Mouse (Mus musculus): ENCODE results near the gene Gm20916. TPM values are rescaled to one million over a fixed set of nuclear protein-coding genes. Genes with fewer than 3 reads are reported as not detected.
"Not testable (repeated sequence)": the region's sequence is repeated elsewhere in the genome, so short reads cannot be mapped to it uniquely, and the experiment has no call there.

Gm20916 gene
- not detected in 2 replicates for total RNA-seq (2015)
- not detected in 2 replicates for total RNA-seq (2017)

DNA sequence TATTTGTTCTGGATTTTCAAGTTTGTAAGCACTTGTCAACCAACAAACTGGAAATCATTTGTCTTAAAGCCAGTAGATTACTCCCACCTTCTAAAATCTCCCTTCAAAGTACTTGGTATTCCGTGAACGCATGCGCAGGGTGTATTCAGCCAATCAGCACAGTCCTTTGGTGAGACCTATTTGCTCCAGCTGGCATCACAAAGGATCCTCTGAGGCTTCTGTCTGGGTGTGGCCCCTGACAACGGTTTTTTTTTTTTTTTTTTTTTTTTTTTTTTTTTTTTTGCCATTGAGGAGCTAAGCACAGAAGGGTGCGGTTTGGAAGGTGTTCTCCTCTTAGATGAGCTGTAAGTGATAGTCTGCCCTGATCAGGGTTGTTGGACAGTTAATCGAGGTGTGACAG, at the start of gene Gm20916:
TSS of gene Gm20916 (plus strand) at position 301 of the 400 bp plus-strand sequence.
- ATAC-seq (ENCODE audit: poor library complexity, severe bottlenecking), result not testable (repeated sequence)

Other genes starting within 250 kb of the Gm20916 start
- gene Gm20917, start 168.4 kb upstream of the Gm20916 start, total RNA-seq (2015), result not detected in 2 replicates
- gene Gm20917, start 168.4 kb upstream of the Gm20916 start, total RNA-seq (2017), result not detected in 2 replicates